Mouse (Mus musculus): ENCODE measurements at regions not wholly inside any gene's neighbourhood (a gene's known extent, or its start where the extent isn't known, plus 50 kb on each side); places are given as distances from the start of the nearest gene placed in this dataset.
A peak's percentile ranks its signal among the peaks of the same experiment; 100 is the strongest.

DNA sequence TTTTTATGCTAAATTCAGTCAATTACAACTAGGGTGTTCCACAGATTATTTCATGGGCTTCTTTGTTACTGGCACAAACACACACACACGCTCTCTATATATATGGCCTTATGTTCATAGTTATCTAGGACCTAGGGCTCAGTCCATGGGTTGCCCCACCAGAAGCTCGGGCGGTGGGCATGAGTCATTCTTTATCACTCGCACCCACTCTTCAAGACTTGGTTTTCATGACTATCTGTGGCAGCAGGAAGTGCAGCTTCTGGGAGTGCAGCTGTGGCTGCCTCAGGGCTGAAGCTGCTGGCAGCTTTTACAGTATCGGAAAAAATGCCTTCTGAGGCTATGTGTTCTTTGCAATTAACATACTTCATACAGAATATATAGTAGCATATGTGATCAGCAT, 198.7 kb downstream of the Ipo11 start:
- ATAC-seq (ENCODE audit: low TSS enrichment), result peak; percentile 76

DNA sequence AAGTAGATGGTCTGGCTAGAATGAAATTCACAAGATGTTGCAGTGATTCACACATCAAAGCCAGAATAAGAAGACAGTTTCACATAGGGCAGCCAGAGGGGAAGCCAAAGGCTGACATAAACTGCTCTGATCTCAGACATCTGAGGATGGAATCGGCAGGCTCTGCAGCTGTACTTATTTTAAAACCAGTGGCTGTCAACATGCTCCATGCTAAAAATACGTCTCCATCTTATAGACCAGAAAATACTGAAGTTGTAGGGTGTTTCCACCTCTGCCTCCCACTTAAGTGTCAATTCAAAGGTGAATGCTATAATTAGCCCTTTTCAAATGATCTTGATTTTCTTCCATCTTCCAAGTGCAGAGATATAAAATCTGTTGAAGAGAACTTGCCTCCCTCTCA, 202.4 kb downstream of the Ipo11 start:
- peak; percentile 79 for ATAC-seq (ENCODE audit: low TSS enrichment)

- ATAC-seq (ENCODE audit: low TSS enrichment), result no peak
Observed at GRCm38 (mm10) chr13:106732906-106733305, 203.9 kb downstream of the Ipo11 start.

DNA sequence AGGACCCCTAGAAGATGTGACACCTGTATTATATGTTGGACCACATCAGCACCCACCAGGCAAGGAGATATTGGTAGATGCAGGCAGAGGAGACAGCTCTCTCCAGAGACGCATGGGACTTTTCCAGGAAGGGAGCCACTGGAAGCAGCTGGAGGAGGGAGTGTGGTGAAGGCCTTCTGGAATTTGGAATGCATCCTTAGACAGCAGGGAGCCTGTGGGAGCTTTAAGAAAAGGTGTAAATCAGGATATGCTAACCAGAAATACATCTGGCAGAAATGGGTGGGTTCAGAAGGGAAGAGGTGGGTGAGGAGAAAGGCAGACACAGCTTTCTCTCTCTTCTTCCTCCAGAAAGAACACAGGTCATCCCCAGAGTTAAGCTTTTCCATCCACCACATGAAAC, 213.4 kb downstream of the Ipo11 start:
- ATAC-seq (ENCODE audit: low TSS enrichment), result peak; percentile 94

GRCm38 (mm10) chr13:106721167-106721566, 215.6 kb downstream of the Ipo11 start:
- ATAC-seq (ENCODE audit: low TSS enrichment), result no peak

GRCm38 (mm10) chr13:106715771-106716170, 221.0 kb downstream of the Ipo11 start:
- ATAC-seq (ENCODE audit: low TSS enrichment), result no peak; the same call in 1 of the 2 replicates

GRCm38 (mm10) chr13:106715234-106715633, 221.5 kb downstream of the Ipo11 start:
- ATAC-seq (ENCODE audit: low TSS enrichment), result no peak

- ATAC-seq (ENCODE audit: low TSS enrichment), result no peak
Observed at GRCm38 (mm10) chr13:106710580-106710979, 226.2 kb downstream of the Ipo11 start.

DNA sequence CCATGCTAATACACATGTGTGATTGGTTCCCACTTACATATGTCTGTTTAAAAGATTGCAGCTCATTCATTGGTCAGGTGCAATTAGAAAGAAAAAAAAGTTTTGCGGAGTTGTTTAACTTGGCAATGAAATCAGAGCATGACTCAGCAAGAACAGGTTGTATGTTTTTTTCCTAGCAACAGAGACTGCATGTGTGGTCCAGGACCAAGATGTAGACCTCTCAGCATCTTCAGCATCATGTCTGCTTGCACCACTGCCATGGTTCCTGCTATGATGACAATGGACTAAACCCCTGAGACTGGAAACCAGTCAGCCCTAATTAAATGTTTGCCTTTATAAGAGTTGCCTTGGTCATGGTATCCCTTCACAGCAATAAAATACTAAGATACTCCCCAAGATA, 236.4 kb downstream of the Ipo11 start:
- no peak for ATAC-seq (ENCODE audit: low TSS enrichment)

DNA sequence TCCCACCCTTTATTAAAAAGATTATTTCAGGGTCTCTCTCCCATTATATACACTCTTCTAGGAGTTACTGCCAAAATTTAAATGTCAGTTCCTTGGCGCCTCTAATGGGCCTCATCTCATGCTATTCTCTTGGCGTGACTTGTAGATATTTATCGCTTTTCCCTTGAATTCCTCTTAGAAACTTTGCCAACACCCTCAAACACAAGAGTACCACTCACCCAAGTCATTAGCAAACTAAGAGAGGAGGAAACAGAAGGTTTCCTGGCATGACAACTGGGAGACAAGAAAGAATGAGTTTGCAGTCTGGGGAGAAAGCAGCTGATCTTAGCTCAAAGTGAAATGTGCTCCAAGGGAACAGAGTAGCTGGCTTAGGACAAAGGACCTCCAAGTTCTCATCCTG, 236.8 kb downstream of the Ipo11 start:
- ATAC-seq (ENCODE audit: low TSS enrichment), result 0 out of 2 replicates have a peak, but pooled peaks have one; percentile 20

DNA sequence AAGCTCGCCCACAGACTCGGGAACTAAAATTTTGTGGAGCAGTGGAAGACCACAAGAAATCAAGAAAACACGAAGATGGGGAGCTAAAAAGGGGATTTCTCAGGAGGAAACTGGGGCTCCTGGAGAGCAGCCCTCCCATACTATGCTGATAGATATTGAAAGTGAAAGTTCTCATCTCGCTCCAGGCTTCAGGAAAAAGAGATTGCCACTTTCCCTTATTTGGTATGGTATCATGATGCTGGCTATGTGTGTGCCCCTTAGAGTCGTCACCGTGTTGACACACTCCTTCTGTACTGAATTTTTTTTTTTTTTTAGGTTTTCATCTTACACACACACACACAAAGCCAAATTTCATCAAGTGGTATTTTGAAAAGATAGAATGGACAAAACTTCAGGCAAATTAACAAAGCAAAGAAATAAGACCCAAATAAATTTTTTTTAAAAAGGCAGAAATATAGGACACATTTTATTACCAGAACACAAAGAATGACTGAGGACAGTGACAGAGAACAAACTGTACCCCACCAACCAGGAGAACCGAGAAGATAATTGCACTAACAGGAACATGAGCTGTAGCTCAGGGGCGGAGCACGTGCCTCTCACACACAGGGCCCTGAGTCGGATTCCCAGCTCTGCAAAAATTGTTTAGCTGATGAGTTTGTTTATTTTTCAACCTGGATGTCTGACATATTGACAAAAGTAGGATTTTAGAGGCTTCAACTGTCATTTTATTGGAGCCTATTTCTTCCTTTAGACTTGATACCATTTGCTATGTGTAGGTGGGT, 244.8 kb downstream of the Ipo11 start:
- no peak for ATAC-seq (ENCODE audit: low TSS enrichment)

GRCm38 (mm10) chr13:106690125-106690524, 246.6 kb downstream of the Ipo11 start:
- peak; percentile 58 for ATAC-seq (ENCODE audit: low TSS enrichment)

- ATAC-seq (ENCODE audit: low TSS enrichment), result no peak
Observed at GRCm38 (mm10) chr13:106689618-106690017, 247.1 kb downstream of the Ipo11 start.

DNA sequence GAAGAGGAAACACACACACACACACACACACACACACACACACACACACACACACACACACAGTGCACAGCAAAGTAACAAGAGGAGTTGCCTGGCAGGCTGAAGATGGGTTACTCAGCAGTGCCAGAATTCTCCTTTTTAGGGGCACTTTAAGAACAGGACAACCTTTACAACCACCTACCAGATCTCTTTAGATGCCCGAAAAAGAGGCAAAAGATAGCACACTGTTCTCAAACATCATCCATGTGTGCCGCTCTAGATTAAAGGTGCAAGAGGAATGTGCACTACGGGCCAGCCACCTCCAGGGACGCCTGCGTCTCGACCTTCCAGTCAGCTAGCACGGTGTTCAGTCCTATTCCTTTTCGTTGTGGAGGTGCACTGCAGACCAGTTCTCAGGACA, 247.7 kb downstream of the Ipo11 start:
- ATAC-seq (ENCODE audit: low TSS enrichment), result peak; percentile 84

DNA sequence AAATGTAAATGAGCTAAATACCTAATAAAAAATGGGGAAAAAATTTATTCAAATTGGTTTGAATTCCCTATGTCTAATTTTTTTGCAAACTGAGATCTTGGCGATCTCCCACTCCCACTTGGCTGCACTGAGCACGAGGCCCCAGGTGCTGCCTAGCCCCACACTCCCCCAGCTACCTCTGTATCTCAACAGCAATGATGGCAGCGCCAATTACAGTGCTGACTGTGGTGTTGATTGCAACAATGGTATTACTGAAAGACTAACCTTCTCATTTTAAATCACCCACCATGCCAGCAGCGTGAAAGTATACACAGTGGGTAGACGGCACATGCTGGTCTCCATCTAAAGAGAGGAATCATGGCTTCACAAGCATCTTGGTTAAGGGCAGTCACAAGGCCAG, 267.1 kb downstream of the Ipo11 start:
- ATAC-seq (ENCODE audit: low TSS enrichment), result no peak

DNA sequence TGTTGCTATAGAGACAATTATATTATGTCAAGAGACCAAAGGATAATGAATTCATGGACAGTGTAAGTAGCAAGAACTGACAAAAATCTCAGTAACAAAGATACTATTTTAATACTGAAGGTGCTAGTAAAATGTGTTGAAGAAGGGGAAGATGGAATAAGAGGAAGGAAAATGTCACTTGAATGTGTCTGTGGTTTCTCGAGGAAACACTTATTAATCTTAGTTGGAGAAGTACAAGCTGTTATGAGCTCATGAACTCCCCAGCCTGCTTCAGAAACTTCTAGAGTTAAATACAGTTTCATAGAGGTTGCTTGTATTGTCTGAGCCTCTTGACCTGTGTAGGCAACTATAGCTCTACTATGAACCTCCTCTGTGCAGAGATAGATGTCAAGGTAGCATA, 274.6 kb downstream of the Ipo11 start:
- ATAC-seq (ENCODE audit: low TSS enrichment), result no peak

DNA sequence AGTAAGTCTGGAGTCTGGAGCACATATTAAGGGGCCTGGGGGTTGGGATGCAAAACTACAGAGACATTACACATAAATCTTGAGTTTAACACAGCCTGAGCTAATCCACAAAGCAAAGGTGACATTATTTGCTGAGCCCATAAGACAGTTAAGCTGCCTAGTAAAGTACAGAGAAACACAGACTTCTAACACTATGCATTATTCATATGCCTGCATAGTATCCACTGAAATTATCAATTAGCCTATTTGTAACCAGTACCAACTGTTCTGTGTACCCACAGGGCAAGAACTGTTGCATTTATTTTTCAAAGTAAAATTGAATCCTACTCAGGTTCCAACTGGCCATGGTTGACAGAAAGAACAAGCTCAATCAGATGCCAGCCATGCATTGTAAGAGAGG, 287.4 kb downstream of the Ipo11 start:
- ATAC-seq (ENCODE audit: low TSS enrichment), result no peak

GRCm38 (mm10) chr13:106643302-106643975, 293.3 kb downstream of the Ipo11 start:
- ATAC-seq (ENCODE audit: low TSS enrichment), result no peak

GRCm38 (mm10) chr13:106638706-106639385, 297.9 kb downstream of the Ipo11 start:
- no peak for ATAC-seq (ENCODE audit: low TSS enrichment)

DNA sequence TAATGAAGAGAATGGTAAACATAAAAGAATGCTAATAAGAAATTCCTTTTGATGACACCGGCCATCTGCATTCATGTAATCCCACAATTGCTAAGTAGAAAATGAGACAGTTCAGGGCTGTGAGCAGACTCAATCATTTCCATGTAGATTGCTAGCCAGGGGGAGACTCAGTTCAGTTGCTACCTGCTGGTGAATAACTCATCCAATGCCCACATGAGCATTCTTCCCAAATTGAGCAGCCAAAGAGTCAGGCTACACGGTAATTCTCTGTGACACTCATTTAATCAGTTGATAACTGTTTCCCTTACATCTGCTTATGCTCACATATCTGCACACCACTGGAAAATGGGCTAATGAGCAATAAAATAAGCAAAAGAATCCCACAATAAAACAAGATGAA, 345.0 kb downstream of the Ipo11 start:
- ATAC-seq (ENCODE audit: low TSS enrichment), result no peak

GRCm38 (mm10) chr13:106567658-106568359, 368.9 kb downstream of the Ipo11 start:
- no peak for ATAC-seq (ENCODE audit: low TSS enrichment)

DNA sequence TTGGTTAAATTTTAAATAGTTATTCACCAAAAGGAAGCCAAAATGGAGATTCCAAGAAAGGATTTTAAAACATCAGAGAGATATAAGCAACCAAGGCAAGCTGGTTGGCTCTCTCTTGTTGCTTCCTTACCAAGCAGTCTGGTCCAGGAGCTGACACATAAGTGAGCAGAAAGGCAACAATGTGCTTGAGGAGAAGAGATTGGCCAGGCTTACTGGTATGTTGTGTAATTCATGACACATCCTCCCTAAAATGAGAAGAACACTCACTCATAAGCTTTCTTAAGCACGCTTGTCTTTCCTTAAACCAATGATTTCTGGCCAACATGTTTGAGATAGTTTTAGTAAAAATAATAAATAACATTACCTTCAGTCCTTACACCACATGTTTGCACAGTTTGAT, 374.2 kb downstream of the Ipo11 start:
- peak; percentile 88 for ATAC-seq (ENCODE audit: low TSS enrichment)
